Mouse (Mus musculus) heart, adult 18-20 months (tissue): ENCODE results near the gene Zbtb44. TPM values are rescaled to one million over a fixed set of nuclear protein-coding genes. Genes with fewer than 3 reads are reported as not detected.
"Not testable (repeated sequence)": the region's sequence is repeated elsewhere in the genome, so short reads cannot be mapped to it uniquely, and the experiment has no call there.

Experiments
- DNase-seq, 2 experiments: peaks; one replicate each; pipeline ENCODE4 v3.0.0; 2021 to 2022; ENCODE audit warnings: mixed read lengths in 1 of 2
- long read RNA-seq, 2 experiments: library from polyadenylated mRNA; stranded (forward); transcript quantifications; one replicate each; pipeline ENCODE4 v2.0.0; 2021
- total RNA-seq, 2 experiments: library from RNA; stranded (reverse); gene quantifications; 2 replicates each; pipeline ENCODE4 v1.2.3; 2021

The Zbtb44 gene
- 10 to 100 TPM; 30.3 to 35.5 TPM for total RNA-seq
- long read RNA-seq, experiment 1, full-length matches to known transcripts, result 3 of 7 reads
- long read RNA-seq, experiment 1, partial matches to known transcripts, result 0 of 7 reads
- long read RNA-seq, experiment 1, other reads (novel, unspliced or antisense), result 4 of 7 reads
- long read RNA-seq, experiment 2, partial matches to known transcripts, result 0 of 3 reads
- long read RNA-seq, experiment 2, other reads (novel, unspliced or antisense), result 3 of 3 reads

DNA sequence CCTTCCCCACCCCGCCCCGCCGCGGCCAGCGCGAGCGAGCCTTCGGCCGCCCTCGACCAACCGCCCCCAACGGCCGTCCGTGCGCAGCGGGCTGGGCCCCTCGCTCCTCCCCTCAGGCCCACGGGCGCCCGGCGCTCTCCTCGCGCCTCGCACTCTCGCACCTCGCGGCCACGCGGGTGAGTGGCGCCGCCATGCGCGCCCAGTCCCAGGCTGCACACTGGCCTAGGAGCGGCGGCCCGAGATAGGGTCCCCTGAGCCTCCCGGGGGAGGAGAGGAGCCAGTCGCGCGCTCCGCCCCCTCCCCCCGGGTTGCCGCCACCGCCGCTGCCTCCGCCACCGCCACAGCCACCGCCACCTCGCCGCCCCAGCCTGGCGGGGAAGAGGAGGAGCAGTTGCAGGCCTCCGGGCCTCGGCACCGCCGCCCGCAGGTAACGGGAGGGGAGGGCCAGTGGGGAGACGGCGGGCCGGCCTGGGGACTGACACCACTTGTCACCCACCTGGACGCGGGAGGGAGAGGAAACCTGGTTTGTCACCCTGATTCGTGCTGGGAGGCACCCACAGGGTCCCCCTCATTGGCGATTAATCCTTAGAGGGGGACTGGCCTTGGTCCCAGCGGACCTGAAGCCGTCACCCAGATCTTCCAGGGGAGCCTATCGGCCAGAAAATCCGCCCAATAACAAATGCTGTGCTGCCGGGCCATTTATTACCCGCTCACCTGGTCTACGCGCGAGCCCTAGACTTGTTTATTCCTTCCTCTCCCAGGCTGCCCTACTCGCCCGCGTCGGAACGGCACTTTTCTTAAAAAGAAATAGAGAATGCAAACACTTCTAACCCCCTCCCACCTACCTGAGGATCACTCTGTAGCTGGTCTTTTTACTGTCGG lies at the start of gene Zbtb44:
TSS of gene Zbtb44 (plus strand) at position 113 of the 882 bp plus-strand sequence.
- DNase-seq, result no peak

- DNase-seq, result peak; percentile 17 to 36
These were observed 44.7 kb upstream of the Zbtb44 start for GRCm38 (mm10) chr9:30985782-30986181.

- no peak for DNase-seq
These were observed 37.3 kb upstream of the Zbtb44 start for GRCm38 (mm10) chr9:30993106-30993505.

GRCm38 (mm10) chr9:30996590-30997562 lies 33.6 kb upstream of the Zbtb44 start:
- DNase-seq, result peak in 1 of 2 experiments; percentile 20

DNA sequence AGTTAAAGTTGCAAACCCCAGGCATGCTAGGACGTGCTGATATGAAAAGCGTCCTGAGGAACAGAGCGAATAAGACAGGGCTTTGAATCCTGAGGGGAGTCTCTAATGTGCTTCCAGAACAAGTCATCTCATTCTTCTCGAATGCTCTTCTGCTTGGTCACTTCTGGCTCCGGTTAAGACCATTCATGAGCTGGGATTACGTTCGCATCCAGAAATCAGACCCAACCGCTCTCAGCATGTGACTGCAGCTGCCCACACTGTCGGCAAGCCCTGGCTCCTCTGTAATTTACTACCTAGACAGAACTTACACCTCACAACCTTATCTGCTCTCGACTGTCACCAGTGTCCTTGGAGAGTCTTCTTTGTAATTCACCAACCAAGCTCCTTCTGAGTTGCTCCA lies 29.8 kb upstream of the Zbtb44 start:
- DNase-seq, result no peak

GRCm38 (mm10) chr9:31002528-31002927 lies 27.9 kb upstream of the Zbtb44 start:
- no peak for DNase-seq

DNA sequence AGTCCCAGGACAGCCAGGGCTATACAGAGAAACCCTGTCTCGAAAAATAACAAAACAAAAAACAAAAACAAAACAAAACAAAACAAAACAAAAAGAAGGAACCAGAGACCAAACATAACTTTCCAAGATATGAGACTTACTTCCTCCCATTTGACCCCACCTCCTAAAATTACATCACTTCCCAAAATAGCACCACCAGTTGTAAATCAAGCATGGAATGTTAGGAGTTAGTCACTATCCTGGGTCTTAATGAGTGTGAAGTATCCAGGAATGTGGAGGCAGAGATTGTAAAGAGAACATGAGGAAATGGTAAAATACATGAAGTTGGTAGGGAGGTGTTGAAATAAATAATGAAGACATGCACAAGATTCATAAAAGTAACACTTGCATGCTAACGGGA lies 21.1 kb upstream of the Zbtb44 start:
- DNase-seq, result no peak

GRCm38 (mm10) chr9:31010040-31010439 lies 20.4 kb upstream of the Zbtb44 start:
- DNase-seq, result no peak

- no peak for DNase-seq
These were observed 19.7 kb upstream of the Zbtb44 start for GRCm38 (mm10) chr9:31010749-31011148.

- DNase-seq, result peak; percentile 21 to 38
These were observed 18.9 kb upstream of the Zbtb44 start for GRCm38 (mm10) chr9:31011533-31011932.

DNA sequence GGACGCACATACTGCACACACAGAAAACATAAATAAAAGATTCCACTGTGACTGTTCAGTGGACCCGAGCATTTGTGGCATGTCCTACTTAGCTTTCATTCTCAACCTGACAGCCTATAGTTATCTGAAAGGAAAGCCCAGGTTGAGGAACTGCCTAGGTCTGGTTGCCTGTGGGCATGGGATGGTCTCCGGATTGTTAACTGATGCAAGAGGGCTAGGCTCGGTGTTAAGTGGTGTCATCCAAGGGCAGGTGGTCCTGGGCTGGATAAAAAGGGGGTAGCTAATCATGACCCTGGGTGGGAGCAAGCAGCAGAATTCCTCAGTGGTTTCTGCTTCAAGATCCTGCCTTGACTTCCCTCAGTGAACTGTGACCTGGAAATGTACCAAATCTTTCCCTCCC lies 17.8 kb upstream of the Zbtb44 start:
- no peak for DNase-seq

DNA sequence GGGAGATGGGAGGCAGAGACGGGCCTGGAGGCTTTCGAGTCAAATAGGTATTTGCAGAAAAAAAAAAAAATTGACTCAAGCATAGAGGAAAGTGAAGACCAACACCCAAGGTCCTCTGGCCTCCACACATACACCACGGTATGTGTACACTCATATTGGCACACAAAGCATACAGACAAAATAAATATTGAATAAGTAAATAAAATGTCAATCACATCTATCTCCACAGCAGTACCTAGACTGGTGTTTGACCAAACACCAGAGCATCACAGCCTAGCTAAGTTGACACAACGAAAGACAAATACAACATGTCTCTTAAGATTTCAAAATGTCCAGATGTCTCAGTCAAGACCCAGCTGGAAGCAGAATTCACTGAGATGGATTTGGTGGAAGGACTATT lies 17.0 kb upstream of the Zbtb44 start:
- DNase-seq, result no peak

GRCm38 (mm10) chr9:31017616-31018015 lies 12.8 kb upstream of the Zbtb44 start:
- no peak for DNase-seq

DNA sequence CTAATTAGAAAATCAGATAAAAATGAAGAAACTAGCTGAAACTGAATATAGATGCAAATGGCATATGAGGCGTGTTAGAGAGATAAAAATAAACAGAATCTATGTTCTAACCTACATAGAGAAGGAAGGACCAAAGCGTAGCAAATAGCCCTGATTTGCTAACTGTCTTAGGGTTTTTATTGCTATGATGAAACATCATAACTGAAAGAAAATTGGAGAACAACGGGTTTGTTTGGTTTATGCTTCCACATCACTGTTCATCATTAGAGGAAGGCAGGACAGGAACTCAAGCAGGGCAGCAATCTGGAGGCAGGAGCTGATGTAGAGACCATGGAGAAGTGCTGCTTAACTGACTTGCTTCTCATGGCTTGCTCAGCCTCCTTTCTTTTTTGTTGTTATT lies 12.3 kb upstream of the Zbtb44 start:
- DNase-seq, result no peak

DNA sequence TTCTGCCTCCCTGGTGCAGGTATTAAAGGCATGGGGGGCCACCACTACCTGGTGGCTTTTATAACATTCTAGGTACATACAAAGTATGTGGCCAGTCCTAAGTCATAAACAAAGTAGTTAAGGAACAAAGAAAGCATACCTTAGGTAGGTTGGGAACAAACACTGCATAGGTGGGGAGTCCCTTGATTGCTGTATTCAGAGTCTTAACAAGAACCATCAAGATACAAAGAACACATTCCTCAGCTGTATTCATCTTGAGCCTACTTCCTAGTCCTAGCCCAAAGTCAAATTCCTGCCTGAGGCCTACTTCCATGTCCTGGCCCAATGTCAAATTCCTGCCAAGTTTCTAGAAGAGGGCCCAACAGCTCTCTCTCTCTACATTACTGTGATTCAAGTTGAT lies 11.7 kb upstream of the Zbtb44 start:
- DNase-seq, result no peak

DNA sequence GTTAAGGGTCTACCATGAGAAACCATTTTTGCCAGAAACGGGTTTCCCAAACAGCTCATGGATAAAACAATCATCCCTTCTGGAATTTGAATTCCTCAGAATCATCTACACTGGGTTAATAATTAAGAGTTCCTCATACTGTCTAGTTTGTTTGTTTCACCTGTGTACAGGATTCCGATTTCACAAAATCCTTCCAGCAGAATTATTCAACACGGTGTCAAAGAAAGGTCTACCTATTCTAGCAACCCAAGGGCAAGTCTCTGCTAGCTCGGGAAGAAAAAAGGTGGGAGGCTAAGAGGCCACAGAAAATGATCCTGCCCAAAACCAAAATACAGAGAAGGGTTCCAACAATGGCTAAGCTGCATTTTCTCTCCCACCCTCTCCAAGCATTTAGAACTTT lies 2.2 kb upstream of the Zbtb44 start:
- no peak for DNase-seq

GRCm38 (mm10) chr9:31029751-31030511 lies 513 bp upstream of the Zbtb44 start:
- DNase-seq, result peak; percentile 97 to 98

- no peak for DNase-seq
These were observed 985 bp downstream of the Zbtb44 start for GRCm38 (mm10) chr9:31031414-31031843.

- no peak for DNase-seq
These were observed 2.1 kb downstream of the Zbtb44 start for GRCm38 (mm10) chr9:31032546-31032945.

GRCm38 (mm10) chr9:31050208-31050607 lies 19.8 kb downstream of the Zbtb44 start:
- no peak for DNase-seq

DNA sequence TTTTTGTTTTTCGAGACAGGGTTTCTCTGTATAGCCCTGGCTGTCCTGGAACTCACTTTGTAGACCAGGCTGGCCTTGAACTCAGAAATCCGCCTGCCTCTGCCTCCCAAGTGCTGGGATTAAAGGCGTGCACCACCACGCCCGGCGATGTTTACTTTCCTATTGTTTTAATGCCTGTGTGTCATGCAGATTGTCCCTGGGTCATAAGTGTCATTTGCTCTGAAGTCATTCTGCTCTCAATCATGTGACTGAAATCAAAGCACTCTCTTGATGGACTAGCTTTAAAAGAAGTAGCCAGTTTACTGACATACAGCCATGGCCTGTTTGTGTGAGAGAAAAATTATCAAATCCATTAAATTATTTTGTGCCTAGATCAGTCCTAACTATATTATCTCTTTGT lies 21.1 kb downstream of the Zbtb44 start:
- DNase-seq, result not testable (repeated sequence)

- DNase-seq, result no peak
These were observed 28.3 kb downstream of the Zbtb44 start for GRCm38 (mm10) chr9:31058723-31059122.
